Mouse (Mus musculus) megakaryocyte-erythroid progenitor cell, adult 5-6 weeks (primary cell): ENCODE measurements around the gene Sec24c. TPM values are rescaled to one million over a fixed set of nuclear protein-coding genes. Genes with fewer than 3 reads are reported as not detected.
"Not testable (repeated sequence)": the region's sequence is repeated elsewhere in the genome, so short reads cannot be mapped to it uniquely, and the experiment has no call there.

Experiments
- ATAC-seq: replicated peaks from 2 replicates; pipeline ENCODE4 v1.8.0; 2016; ENCODE audit warnings: mild to moderate bottlenecking, inconsistent platforms; ENCODE audit not compliant: severe bottlenecking, poor library complexity, low FRiP score, low TSS enrichment
- total RNA-seq, 2 experiments: library from RNA; stranded (forward) in 1 of 2; stranded (reverse) in 1 of 2; fragments of 200-1000, 215-1000 nt in 1 of 2; fragments of >200 nt in 1 of 2; fragmentation: Nextera tagmentation in 1 of 2; gene quantifications; 2 replicates each; pipeline ENCODE4 v1.2.3; 2014 to 2017

Gene Sec24c
- total RNA-seq (2014; fragmentation: Nextera tagmentation) = 99.9 and 104 TPM in 2 replicates
- total RNA-seq (2017) = 50.4 and 55.1 TPM in 2 replicates

DNA sequence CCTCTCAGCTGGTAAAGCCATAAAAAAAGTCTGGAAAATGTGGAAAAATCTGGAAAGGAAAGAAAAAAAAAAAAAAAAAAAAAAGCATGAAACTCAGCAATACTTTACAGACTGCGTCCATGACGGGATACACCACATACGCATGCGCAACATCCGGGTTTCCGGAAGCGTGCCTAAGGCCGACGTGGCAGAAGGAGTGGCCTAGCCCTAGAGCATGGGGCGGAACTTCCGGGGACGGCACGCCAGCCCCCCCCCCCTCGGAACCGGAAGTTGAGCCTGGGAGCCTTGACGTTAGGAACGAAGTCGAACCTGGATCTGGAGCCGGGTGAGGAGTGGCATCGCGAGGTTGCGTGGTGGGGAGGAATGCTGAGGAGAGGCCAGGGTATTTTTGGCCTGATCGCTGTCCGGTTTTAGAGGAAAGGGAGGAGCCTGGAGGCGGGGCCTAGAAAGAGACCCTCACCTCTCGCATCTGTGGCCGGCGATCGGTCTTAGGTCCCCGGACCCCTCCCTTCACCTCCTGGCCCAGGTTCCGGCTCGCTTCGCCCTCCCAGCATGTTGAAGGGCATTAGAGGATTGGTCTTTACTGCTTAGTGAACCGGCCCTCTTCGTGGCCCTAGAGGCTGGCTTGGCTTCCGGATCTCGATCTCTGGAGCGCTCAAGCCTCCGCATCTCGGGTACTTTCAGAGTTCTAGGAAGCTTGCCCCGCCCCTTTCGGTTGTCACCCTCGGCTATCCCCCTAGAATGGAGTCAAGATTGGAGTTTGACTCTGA is at the start of gene Sec24c:
Sec24c (plus strand) TSS at position 245 of the 770 bp plus-strand sequence.
- ATAC-seq = peak; percentile 93

DNA sequence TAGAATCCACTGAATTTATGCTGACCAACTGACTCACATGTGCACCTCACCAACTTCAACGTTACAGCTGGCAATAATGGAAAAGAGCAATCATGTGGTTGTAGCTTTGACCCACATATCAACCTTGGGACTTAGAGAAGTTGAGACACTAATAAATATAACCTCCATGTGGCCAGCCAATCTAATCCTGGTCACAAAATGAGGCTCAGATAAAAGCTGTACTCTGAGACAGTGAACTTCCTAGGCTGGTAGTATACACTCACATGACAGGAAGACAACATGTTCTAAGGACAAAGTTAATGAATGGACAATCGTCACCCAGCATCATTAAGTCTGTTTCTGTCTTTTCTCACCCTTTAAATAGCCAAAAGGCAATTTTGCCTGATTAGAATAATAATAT is 47.7 kb upstream of the Sec24c start:
- ATAC-seq = no peak

DNA sequence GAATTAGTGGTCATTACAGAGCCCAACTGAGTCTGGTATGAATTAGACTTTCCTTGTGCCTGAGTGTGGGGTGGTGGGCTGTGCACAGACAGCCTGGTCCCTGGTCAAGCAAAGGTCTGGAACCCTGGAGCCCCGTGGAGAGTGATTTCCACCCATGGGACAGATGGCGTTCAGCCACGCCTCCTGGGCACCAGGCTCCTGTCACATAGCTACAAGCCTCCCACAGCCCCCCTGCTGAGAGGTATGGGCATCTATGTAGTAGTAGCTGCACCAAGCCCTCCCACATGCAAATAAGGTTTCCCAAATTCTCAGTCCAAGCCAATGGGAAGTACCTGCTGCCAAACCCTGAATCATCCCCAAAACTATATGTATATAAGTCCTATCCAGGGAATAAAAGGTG is 47.1 kb upstream of the Sec24c start:
- no peak for ATAC-seq

DNA sequence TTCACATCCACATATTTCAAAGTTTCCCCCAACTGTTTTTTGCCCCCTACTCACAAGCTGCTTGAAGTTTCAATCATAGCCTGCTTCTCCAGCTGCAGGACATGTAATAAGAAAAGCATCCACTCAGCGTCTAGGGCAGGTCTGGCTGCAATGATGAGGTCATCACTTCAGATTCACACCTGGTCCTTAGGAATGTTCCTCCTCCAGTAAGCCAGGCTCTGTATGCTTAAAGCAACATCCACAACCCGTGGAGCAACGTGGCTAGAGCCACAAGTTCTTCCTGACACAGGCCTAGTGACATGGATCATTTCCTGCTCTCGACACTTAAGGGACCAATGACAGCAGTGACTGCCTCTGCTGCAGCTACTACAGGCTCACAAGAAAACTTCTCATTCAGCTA is 42.9 kb upstream of the Sec24c start:
- ATAC-seq = no peak

DNA sequence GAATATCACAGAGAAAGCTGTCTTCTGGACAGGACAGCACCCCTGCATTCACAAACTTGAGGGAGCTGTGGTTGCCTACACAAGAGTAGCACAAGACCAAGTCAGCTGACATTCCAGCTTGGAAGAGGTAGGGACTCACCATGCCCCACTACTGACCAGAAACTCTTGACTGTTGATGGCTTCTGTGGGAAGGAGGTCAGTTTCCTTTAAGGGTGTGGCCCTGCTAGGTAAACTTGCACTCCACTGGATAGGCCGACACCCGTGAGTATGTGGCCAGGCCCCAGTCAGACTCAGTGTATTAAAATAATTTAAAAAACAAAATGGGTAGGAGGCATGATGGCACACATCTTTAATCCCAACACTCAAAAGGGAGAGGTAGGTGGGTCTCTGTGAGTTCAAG is 38.6 kb upstream of the Sec24c start:
- ATAC-seq = no peak

DNA sequence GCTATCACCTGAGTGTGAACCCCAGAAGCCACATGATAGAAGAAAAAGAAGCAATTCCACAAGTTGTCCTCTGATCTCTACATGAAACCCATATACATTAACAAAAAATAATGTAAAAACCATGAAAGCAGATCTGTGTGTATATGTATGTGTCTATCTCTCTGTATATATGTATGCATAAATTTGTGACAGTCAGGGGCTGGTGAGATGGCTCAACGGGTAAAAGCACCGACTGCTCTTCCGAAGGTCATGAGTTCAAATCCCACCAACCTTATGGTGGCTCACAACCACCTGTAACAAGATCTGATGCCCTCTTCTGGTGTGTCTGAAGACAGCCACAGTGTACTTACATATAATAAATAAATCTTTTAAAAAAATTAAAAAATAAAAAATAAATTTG is 37.1 kb upstream of the Sec24c start:
- ATAC-seq = not testable (repeated sequence)

DNA sequence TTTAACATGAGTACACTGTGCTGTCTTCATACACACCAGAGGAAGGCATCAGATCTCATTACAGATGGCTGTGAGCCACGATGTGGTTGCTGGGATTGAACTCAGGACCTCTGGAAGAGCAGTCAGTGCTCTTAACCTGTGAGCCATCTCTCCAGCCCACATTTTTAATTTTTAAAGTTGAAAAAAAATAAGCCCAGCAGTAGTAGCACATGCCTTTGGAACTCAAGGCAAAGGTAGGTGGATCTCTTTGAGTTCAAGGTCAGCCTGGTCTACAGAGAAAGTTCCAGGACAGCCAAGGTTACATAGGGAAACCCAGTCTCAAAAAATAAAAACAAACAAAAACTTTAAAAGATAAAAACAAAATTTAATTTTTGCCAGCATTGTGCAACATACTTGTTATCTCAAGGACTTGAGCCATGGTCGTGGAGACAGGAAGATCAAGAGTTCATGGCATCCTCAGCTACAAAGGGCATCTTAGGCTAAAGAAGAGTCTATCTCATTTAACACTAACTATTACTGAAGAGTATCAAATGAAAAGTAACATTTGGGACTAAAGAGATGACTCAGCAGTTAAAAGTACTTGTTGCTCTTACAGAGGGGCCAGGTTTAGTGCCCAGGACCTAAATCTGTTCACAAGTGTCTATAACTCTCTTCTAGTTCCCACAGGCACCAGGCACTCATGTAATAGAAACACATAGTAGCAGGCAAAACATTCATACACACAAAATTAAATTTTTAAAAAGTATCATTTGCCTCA is 36.1 kb upstream of the Sec24c start:
- no peak for ATAC-seq

DNA sequence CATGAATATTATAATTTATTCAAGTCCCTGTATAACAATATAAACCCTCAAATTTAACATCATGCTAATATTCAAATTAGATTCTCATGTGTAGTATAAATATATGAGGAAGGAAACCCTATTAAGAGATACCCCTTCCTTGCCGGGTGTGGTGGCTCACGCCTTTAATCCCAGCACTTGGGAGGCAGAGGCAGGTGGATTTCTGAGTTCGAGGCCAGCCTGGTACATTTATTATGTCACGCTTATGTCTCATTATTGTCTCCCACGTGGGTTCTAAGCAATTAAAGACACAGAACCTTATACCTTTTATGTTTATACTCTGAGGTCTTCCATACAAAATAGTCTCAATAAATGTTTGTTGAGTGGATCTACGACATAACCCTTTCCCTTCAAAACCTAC is 35.4 kb upstream of the Sec24c start:
- no peak for ATAC-seq

DNA sequence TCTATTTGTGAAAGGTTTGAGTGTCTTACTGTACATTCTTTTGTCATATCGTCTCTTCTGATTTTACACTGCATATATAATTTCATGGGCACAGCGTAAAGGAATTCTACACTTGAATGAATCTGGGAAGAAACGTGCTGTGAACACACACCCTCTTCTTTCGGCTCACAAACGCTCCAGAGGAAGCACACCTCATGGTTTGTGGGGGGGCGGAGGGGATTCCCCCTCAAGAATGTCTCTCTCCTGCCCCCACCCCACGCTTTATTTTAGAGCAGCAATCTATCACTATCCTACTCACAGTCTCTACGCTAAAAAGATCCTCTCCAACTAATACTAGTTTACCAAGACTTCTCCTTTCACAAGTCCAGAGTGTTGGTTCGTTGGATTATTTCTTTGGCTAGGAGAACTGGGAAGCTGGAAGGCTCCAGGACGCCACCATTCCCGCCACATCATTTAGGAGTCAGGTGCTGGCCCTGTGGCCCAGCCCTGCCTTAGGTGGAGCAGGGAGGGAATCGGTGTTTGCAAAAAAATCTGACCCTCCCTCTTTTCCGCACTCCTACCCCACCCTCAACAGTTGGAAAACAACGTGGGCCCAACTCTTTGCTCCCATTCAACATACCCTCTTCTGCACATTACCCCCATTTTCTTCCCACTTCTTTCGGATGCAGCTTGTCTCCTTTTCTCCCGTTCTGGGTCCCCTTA is 34.0 kb upstream of the Sec24c start:
- no peak for ATAC-seq

DNA sequence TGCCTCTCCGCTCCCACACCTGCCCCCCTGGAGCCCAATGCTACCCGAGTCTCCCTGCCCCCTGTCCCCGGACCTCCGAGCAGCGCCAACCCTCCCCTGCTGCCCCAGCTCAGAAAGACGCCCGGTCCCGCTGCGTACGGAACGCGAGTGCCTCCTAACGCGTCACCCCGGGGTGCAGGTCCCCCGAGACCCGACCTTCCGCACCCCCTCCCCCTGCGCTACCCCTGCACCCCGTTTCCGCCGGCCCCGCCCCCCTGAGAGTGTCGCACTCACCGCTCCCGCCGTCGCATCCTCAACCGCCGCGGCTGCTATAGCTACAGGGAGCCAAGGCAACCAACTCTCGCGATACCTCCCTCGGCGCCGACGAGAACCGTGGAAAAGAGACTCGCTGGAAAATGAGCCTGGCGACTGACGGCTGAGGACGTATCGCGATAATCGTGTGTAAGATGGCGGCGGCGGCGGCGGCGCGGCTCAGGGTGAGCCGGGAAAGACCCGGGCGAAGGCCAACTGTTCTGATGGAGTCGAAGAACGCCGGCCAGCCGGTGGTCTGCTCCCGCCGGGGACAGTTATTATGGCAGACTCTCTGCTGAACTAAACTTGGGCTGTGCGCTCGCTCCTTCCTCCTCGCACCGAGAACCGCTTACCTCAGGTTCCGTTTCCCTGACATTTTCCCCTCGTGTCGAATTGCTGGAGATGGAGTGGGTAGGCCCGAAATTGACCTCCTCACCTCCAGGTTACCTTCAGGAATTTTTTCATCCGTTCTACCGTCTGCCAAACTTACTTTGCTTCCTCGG is 33.3 kb upstream of the Sec24c start, which contains the start of gene Usp54:
Usp54 (minus strand) TSS at position 420 of the 794 bp plus-strand sequence.
- peak; percentile 98 for ATAC-seq

DNA sequence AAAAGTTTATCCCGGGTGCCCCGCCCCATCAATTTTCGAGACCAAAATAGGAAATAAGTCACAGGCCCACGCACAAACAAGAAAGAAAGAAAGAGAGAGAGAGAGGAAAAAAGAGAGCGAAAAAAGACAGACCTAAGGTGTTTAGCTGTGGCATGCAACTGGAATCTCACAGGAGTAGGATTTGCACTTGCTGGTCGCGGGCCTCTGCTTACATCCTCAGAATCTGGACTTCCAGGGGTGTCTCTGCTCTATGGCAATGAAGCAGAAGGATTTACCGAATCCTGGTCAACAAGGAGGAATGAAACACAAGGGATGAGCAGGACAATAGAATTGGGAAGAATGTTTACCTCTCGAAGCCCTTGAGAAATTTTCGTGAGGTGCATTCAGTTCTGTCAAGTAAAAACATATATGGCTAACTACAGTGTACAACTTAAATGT is 32.7 kb upstream of the Sec24c start:
- ATAC-seq = no peak

DNA sequence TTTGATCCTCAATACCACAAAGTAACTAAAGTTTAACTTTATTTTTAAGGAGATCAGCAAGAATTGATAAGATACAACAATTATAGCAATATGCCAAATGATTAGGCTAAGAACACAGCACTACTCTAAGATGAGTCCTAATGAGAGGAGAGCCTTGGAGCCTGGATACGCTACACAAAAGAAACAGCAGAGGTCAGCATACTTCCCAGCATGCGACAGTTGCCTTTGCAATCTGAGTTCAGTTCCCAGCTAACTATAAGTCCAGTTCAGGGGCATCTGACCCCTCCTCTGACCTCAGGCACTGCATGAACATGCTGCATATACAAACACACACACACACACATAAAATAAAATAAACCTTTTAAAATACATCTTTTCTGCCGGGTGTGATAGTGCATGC is 28.6 kb upstream of the Sec24c start:
- ATAC-seq = no peak

DNA sequence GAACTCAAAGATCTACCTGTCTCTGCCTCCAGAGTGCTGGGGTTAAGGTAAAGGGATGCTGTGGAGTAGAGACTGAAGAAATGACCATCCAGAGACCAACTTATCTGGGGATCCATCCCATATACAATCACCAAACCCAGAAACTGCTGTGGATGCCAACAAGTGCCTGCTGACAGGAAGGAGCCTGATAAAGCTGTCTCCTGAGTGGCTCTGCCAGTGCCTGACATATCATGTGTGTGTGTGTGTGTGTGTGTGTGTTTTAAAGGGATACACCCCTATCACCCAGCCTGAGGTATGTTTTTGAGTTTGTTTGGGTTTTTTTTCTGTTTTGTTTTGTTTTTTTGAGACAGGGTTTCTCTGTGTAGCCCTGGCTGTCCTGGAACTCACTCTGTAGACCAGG is 27.7 kb upstream of the Sec24c start:
- ATAC-seq = peak; percentile 91

DNA sequence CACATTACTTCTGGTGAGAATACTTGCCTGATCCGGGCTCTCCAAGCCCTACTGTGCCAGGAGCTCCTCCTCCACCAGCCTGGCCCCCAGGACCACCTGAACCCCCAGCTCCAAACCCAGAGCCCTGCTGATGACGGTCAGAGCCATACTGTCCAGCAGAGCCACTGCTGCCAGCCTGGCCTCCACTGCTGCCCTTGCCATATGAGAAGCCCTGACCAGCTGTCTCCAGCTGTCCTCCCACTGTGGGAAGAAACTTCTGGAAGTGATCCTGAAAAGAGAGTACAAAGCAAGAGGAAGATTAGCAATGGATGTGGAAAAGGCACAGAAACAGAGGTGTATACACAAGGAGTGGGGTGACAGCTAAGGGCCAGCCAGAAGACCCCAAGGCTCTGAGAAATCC is 23.1 kb upstream of the Sec24c start:
- ATAC-seq = no peak

DNA sequence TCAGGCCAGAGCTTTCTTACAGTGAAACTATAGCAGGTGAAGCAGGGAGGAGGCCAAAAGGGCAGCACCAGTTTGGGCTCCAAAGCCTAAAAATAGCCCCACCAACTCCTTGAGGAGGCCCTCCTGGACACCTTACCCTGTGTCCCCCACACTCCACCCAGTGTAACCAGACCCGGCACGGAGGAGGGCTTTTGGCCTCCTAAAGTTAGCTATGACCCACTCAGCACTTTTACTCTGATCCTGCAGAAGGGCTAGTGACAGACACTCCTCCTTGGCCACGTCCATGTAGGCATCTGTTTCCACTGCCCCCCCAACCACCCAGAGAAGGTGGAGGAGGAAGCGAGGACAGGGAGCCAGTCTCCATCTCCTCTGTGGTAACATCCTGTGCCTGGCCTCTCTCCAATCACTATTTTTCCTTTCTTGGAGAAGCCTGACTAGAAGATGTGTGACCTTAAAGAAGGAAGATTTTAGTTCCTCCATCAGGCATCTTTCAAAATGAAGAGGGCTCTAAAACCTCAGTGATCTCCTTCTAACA is 22.3 kb upstream of the Sec24c start:
- no peak for ATAC-seq

DNA sequence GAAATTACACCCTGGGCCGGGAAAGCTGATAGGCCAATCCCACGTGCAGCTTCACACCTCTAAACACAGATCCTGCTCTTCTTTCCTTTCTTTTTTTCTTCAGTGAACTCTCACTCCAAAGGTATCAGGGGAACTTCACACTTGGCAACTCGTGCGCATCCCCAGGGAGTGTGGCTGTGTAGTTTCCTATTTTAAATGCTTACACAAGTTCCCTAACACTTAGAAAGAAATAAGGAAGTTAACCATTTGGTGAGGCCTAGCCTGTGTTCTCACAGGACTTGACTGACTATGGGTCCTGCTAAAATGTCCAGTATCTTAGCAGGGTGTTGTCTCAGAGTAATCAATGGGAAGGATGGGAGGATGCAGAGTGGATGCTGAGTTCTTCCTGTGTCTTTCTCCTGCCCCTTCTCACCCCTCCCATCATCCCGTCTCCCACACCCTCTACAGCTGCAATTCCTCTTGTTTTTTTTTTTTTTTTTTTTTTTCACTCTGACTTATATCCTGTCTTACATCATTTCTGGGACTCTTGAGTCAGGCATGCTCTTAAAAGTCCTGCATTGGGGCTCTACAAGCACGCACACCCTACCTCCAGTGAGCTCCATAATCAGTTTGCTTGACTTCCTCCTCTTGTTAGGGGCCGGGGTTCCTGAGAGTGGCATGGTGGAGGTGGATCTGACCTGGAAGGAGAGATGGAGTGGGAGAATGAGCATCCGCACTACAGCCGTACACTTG is 19.3 kb upstream of the Sec24c start:
- ATAC-seq = no peak

DNA sequence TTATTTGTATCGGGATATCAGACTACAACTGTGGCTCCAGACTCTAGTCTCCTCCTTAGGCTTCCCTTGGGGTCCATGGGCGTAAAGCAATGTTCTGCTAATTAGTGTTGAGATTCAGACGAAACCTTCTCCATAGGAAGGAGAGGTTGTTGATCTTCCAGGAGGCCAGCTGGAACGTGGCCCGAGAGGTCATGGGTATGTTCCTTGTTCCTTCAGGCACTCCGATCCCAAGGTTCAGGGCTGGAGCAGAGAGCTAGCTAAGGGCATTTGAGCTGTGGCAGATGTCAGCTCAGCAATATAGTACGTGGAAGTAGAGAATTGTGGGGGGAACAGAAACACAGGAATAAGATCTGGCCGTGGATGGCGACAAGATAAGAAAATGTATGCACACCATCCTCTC is 18.4 kb upstream of the Sec24c start:
- ATAC-seq = no peak

DNA sequence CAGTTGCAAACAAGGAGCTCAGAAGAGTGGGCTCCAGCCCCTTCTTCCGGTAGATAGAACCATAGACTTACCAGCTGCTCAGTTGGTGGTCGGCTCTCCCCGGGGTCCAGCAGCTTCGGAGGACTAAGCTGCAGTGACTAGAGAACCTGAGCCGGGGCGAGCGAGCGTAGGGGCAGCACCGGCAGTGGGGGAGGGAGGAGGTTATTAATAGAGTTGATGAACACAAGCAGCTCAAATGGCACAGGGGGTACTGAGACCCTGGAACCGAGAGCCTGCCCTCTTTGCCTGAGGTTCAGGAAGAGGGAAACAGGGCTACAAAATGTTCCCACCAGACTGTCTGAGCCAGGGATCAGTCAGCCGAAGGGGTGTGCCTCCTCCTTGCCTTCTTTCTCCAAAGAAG is 17.7 kb upstream of the Sec24c start, which contains the start of gene Myoz1:
Myoz1 (minus strand) TSS at position 180 of the 400 bp plus-strand sequence.
- ATAC-seq = no peak
